Mouse (Mus musculus) frontal cortex, postnatal 14 days (tissue): ENCODE data around the gene Reg4.

Experiments used
- DNase-seq, 2 experiments: peaks; one replicate each; pipeline ENCODE4 v3.0.0; 2022; ENCODE audit warnings: low spot score in 2 of 2

Reg4 gene

DNA sequence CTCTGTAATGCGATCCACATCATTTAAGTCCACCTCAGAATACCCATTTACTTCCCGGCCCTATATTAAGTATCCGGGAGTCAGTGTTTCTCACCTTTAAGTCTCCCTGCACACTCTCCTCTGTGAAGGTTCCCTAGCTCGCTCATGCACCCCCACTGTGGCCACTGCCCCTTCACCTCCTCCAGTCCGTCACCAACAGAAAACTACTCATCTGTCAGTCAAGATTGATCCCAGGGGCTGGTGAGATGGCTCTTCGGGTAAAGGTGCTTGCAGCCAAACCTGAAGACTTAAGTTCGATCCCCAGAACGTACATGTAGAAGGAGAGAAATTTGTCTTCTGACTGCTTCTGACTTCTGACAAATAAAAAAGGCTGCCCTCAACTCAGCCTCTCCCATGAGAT lies 60.5 kb downstream of the Reg4 start:
- no peak for DNase-seq

DNA sequence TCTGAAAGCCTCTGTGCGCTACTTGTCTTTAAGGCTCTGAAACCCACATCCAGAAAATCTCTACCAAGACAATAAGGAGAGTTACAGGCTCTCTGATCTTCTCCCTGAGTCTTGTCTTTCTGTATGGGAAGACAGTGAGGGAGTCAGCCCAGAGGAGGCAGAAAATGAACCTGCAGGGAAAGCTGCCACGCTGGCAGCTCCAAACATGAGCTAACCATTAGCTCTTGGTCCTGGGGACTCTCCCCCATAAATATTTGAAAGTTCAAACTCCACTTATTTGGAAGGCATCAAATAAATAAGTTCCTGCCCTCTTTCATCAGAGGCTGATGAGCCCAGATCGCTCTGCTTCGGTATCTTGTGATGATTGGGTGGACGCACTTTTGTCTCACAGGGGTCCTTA lies 61.2 kb downstream of the Reg4 start:
- no peak for DNase-seq
